Mouse (Mus musculus) cortical plate, adult 2 months (tissue): Measurements from ENCODE around the gene Syngap1.

Source experiments
- CTCF ChIP-seq: fragments of 200-500 bp; IDR thresholded peaks from 2 replicates; pipeline ENCODE4 v1.5.1; 2011; ENCODE audit warnings: mild to moderate bottlenecking, control low read depth, low read length; ENCODE audit not compliant: insufficient read depth; ENCODE audit errors: extremely low read depth
- POLR2A ChIP-seq: fragments of 200-500 bp; IDR thresholded peaks from 2 replicates; pipeline ENCODE4 v1.6.1; 2011; ENCODE audit warnings: mild to moderate bottlenecking, low read length, control low read depth; ENCODE audit not compliant: insufficient read depth; ENCODE audit errors: extremely low read depth

DNA sequence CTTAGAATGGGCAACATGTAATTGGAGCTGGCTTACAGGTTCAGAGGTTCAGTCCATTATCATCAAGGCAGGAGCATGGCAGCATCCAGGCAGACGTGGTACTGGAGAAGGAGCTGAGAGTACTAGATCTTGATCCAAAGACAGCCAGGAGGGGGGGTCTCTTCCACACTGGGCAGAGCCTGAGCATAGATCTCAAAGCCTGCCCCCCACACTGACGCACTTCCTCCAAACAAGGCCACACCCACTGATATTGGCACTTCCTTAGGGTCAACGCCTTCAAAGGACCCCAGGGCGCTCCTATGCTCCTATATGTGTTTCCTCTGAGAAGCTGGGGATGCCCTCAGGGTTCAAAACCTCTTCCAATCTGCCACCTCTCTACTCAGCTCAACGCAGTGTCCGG, 54.0 kb downstream of the Syngap1 start:
- TF ChIP-seq CTCF (no peak), POLR2A (no peak)
